Mouse (Mus musculus) cerebellum, adult 2 months (tissue): Measurements from ENCODE around the gene Dst.

Experiments used
- CTCF ChIP-seq: fragments of 200-500 bp; IDR thresholded peaks from 2 replicates; pipeline ENCODE4 v1.5.1; 2011; ENCODE audit warnings: low read depth, mild to moderate bottlenecking, control low read depth, low read length, moderate library complexity, borderline replicate concordance; ENCODE audit not compliant: insufficient read depth
- POLR2A ChIP-seq: fragments of 200-500 bp; IDR thresholded peaks from 2 replicates; pipeline ENCODE4 v1.6.1; 2011; ENCODE audit warnings: low read length, control low read depth, borderline replicate concordance; ENCODE audit not compliant: insufficient read depth

DNA sequence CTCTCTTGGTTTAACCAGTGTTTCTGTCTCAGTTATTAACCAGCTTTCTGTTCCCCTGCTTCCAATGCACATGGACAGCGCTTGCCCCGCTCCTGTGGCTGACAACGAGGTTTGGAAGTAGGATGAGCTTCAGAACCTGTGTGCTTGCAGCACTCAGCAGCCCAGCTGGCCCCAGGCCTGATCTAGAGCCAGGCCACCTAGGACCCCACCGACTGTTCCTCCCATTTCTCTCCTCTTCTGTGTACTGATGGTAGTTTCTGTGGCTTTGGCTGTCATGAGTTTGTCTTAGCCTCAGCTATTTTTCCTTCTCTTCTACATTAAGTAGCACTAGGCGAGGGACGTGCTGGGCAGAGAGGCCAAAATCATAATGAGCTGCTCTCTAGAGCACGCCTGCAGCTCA lies 368.7 kb downstream of the Dst start:
- TF ChIP-seq CTCF (no peak), POLR2A (no peak)
